Mouse (Mus musculus) liver, postnatal 0 days (tissue): ENCODE results near the gene Pepd. TPM values are rescaled to one million over a fixed set of nuclear protein-coding genes. Genes with fewer than 3 reads are reported as not detected.

Experiments
- ATAC-seq: fragments of 200-750 bp; cut with Nextera tagmentation; 2 replicates; pipeline ENCODE4 v1.8.0; 2017; ENCODE audit warnings: mild to moderate bottlenecking, moderate library complexity
- DNase-seq: peaks from one replicate; pipeline ENCODE4 v3.0.0-alpha.2; 2016
- H3K27ac ChIP-seq: fragments of 300-500 bp; sonication (generic); 2 replicates; pipeline ENCODE4 v1.5.1; 2014; ENCODE audit warnings: antibody characterized with exemption, moderate library complexity, mild to moderate bottlenecking, low read depth
- H3K27me3 ChIP-seq: fragments of 300-500 bp; sonication (generic); 2 replicates; pipeline ENCODE4 v1.6.1; 2014; ENCODE audit warnings: low read length, control low read depth, mixed read lengths; ENCODE audit not compliant: insufficient read depth
- H3K36me3 ChIP-seq: fragments of 300-500 bp; sonication (generic); replicated peaks from 2 replicates; pipeline ENCODE4 v1.6.1; 2014; ENCODE audit warnings: mild to moderate bottlenecking, control low read depth, low read length, moderate library complexity, mixed read lengths; ENCODE audit not compliant: insufficient read depth
- H3K4me1 ChIP-seq: fragments of 300-500 bp; sonication (generic); 2 replicates; pipeline ENCODE4 v1.6.1; 2014; ENCODE audit warnings: antibody characterized with exemption, mild to moderate bottlenecking, control low read depth; ENCODE audit not compliant: insufficient read depth
- H3K4me2 ChIP-seq: fragments of 300-500 bp; sonication (generic); 2 replicates; pipeline ENCODE4 v1.6.1; 2014; ENCODE audit warnings: low read depth, mild to moderate bottlenecking, low read length, moderate library complexity, mixed read lengths
- H3K4me3 ChIP-seq: fragments of 300-500 bp; sonication (generic); 2 replicates; pipeline ENCODE4 v1.5.1; 2014; ENCODE audit warnings: low read depth, low read length
- H3K9ac ChIP-seq: fragments of 300-500 bp; sonication (generic); replicated peaks from 2 replicates; pipeline ENCODE4 v1.6.1; 2014; ENCODE audit warnings: mild to moderate bottlenecking, moderate library complexity
- H3K9me3 ChIP-seq: fragments of 300-500 bp; sonication (generic); 2 replicates; pipeline ENCODE4 v1.6.1; 2016; ENCODE audit warnings: mild to moderate bottlenecking, control low read depth, low read length, mixed read lengths
- CTCF ChIP-seq: sonication (generic); IDR thresholded peaks from 2 replicates; pipeline ENCODE4 v1.5.1; 2016; ENCODE audit warnings: antibody characterized with exemption, low read depth
- EP300 ChIP-seq: IDR thresholded peaks from 2 replicates; pipeline ENCODE4 v1.6.1; 2016; ENCODE audit warnings: antibody characterized with exemption, low read depth, mild to moderate bottlenecking
- WGBS: fragments of 180-500 bp; shearing (Covaris S2); extraction: QIAGEN DNeasy Blood & Tissue Kit; methylation state at CpG from one replicate; pipeline ENCODE4 v1.1.7; 2014; ENCODE audit not compliant: insufficient replicate concordance; 5-methylcytosine and 5-hydroxymethylcytosine counted together
- polyA plus RNA-seq: library from polyadenylated mRNA; unstranded; fragments of >200 nt; fragmentation: Nextera tagmentation; extraction: Ambion mirVana; gene quantifications from 2 replicates; pipeline ENCODE4 v1.2.1, GENCODE M21; 2015

The Pepd gene
- polyA plus RNA-seq, 1 experiment from 2014 or later: 30.2 TPM

DNA sequence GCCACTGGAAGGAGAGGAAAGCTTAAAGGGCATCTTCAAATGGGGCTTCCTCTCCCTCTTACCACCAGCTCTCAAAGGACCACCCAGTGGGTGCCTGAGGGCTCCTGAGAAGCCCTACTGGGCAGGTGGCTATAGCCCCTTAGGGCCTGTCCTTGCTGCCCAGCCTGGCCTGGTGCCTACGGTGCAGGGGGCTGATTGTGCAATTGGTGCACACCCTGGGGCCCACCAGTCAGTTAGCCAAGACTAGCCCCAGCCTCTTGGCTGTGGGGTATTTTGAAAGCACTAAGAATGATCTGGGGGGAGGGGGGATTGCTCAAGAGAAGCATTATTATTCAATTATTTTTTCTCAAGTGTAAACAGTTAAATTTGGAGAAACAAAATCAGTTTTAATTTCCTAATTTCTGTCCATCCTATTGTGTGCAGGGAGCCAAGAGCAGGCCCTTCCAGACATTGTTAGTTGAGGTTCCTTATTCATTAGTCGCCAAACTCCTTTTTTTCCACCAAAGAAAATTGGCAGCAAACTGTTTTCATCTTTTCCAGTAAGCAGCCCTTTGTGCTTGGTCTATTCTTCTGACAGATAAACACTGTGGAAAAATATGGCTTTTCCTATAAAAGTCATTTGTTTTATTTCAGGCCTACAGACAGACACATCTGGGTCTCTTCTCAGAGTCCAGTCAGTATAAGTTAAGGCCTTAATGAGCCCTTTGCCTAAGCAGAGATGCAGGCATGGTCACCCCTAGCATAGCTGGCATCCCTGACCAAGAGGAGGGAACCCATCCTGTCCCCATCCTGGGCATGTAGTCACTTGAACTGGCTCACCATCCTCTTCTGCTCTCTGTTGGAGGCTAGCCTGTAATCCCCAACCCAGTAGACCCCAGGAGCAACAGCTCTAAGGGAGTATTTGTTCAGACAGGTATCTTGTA lies 129.4 kb downstream of the Pepd start:
- 0 out of 2 replicates have a peak overlapping the region, but pooled peaks have one; percentile 3 for H3K27ac ChIP-seq
- ATAC-seq (peak; percentile 48; the same call in 1 of the 2 replicates), DNase-seq (no peak)
- no peaks in the 10 kb centered on the region for H3K27me3 ChIP-seq
- 61% methylated on average over 2 of the region's 2 CpGs for WGBS
- H3K4me3 ChIP-seq: no peak overlapping the region
- H3K36me3 ChIP-seq: peaks cover 43% of the 10 kb centered on the region
- no peaks in the 10 kb centered on the region for H3K9me3 ChIP-seq
- TF ChIP-seq EP300: no peak
- H3K9ac ChIP-seq: 0 out of 2 replicates have a peak overlapping the region, but pooled peaks have one; percentile 3
- no peak overlapping the region for H3K4me2 ChIP-seq
- peaks cover 14% of the 10 kb centered on the region; the same call in 1 of the 2 replicates for H3K4me1 ChIP-seq

DNA sequence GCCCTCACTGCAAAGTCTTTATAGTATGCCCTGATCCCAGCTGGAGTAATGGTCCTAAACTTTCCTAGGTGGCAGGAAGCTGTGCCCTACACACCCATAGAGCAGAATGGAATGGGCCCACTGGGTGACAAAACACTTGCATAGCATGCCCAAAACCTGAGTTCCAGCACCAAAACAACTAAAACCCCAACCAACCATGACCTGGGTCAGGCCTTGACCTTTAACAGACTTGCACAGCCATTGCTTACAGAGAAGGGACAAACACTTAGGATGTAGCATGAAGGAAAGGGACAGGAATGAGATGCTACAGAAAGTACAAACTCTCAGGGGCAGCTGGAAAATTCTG lies 130.0 kb downstream of the Pepd start:
- H3K4me1 ChIP-seq: peaks cover 20% of the 10 kb centered on the region; the same call in 1 of the 2 replicates
- H3K27me3 ChIP-seq: no peaks in the 10 kb centered on the region
- ATAC-seq (no peak), DNase-seq (no peak)
- H3K4me3 ChIP-seq: no peak overlapping the region
- TF ChIP-seq CTCF (no peak), EP300 (no peak)
- H3K36me3 ChIP-seq: peaks cover 48% of the 10 kb centered on the region
- H3K4me2 ChIP-seq: no peak overlapping the region
- 0 out of 2 replicates have a peak overlapping the region, but pooled peaks have one; percentile 3 for H3K27ac ChIP-seq
- no peak overlapping the region for H3K9ac ChIP-seq
- H3K9me3 ChIP-seq: no peaks in the 10 kb centered on the region

DNA sequence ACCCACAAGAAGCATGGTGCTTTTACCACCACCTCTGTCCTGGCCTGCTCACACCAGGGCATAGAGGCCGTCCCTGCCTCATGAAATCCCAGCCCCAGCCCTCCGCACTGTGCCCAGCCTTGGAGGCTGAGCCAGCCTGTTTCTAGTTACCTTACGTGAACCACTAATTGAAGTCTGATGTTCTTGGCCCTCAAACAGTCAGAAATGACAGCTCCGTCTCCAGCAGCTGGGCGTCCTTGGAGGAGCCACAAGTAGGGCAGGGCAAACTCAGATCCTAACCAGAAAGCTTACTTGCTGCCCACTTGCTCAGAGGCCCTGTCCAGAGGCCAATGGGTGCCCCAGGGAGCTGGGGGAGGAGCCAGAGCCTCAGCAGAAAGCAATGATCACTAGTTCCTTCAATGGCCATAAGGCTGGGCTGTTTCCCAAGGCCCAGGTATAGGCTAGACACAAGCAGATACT lies 130.6 kb downstream of the Pepd start:
- Histone ChIP-seq H3K36me3 (peaks cover 48% of the 10 kb centered on the region), H3K27me3 (no peaks in the 10 kb centered on the region), H3K4me1 (peaks cover 20% of the 10 kb centered on the region; the same call in 1 of the 2 replicates), H3K4me3 (no peak overlapping the region), H3K9me3 (no peaks in the 10 kb centered on the region), H3K9ac (no peak overlapping the region), H3K4me2 (no peak overlapping the region), H3K27ac (no peak overlapping the region)
- ATAC-seq: 0 out of 2 replicates have a peak, but pooled peaks have one; percentile 23
- no peak for TF ChIP-seq CTCF
- no peak for TF ChIP-seq EP300
- 88% methylated on average over 5 of the region's 5 CpGs for WGBS
- no peak for DNase-seq

DNA sequence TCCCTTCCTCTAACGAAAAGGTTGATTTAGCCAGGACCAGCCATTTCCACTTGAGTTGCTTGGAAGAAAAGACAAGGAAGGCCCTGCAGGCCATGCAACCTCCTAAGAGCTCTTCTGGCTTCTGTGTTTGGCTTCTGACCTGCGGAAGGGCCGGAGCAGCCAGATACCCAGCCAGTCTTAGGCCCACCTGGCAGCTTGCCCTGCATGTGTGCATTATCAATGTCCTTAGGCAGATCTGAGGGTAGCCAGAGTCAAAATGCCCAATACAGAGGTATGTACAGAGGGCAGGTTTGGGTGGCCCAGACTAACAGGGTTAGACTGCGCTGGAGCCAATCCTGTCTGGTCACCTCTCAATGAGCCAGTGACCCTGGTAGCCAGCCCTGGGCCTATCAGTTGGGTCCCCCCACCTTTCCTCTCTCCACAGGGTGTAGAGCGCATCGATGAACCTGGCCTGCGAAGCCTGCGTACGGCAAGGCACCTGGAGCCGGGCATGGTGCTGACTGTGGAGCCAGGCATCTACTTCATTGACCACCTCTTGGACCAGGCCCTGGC lies 131.2 kb downstream of the Pepd start:
- H3K9me3 ChIP-seq: no peaks in the 10 kb centered on the region
- H3K9ac ChIP-seq: no peak overlapping the region
- H3K27ac ChIP-seq: no peak overlapping the region
- TF ChIP-seq EP300 (no peak), CTCF (no peak)
- H3K4me3 ChIP-seq: no peak overlapping the region
- 88% methylated on average over 10 of the region's 10 CpGs for WGBS
- ATAC-seq (no peak), DNase-seq (no peak)
- H3K36me3 ChIP-seq: peaks cover 52% of the 10 kb centered on the region
- no peak overlapping the region for H3K4me2 ChIP-seq
- H3K27me3 ChIP-seq: no peaks in the 10 kb centered on the region
- H3K4me1 ChIP-seq: peaks cover 20% of the 10 kb centered on the region

DNA sequence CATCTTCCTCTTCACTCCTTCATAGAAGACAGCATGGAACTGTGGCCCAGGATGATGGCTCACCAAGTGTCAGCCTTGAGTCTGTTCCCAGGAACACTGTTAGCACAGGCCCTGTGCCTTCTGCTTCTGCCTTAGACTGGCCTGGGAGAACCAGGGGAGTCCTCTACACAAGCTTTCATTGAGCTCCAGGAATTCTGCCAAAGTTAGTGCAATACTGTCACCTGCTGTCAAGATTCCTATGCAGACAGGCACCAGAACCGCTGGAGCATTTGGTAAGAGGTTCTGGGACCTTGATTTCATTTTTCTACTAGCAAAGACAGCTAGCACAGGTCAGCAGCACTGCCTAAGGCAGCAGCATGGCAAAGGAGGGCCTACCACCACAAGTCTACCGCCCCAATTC lies 132.5 kb downstream of the Pepd start:
- DNase-seq (no peak), ATAC-seq (no peak)
- 88% methylated on average over 2 of the region's 2 CpGs for WGBS
- H3K36me3 ChIP-seq: peaks cover 63% of the 10 kb centered on the region
- no peak overlapping the region for H3K4me3 ChIP-seq
- H3K4me2 ChIP-seq: no peak overlapping the region
- H3K27me3 ChIP-seq: no peaks in the 10 kb centered on the region
- TF ChIP-seq CTCF (no peak), EP300 (no peak)
- H3K9me3 ChIP-seq: no peaks in the 10 kb centered on the region
- no peak overlapping the region for H3K27ac ChIP-seq
- no peak overlapping the region for H3K9ac ChIP-seq
- peaks cover 23% of the 10 kb centered on the region for H3K4me1 ChIP-seq

DNA sequence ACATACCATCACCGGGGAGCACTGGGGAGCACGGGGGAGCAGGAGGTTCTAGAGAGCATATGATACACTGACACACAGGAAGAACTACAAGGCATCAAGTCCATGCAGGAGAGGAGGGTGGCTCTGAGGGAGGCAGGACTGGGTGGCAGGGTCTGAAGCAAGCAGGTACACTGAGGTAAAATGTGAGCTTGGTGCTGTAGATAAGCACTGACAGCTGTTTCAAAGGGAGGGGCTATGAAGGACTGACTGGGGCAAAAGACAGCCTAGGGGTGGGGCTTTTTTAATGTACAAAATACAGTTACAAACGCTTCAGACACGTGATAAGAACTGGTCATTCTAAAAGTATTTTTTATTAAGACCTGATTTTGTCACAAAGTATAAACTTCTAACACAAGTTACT lies 133.9 kb downstream of the Pepd start:
- ATAC-seq: no peak
- 82% methylated on average over 4 of the region's 4 CpGs for WGBS

More for the DNA sequence above, 133.9 kb downstream of the Pepd start:
- no peak for DNase-seq
- no peaks in the 10 kb centered on the region for H3K9me3 ChIP-seq
- peaks cover 23% of the 10 kb centered on the region for H3K4me1 ChIP-seq
- no peaks in the 10 kb centered on the region for H3K27me3 ChIP-seq
- TF ChIP-seq CTCF: no peak
- TF ChIP-seq EP300: no peak
- H3K9ac ChIP-seq: no peak overlapping the region
- peaks cover 73% of the 10 kb centered on the region for H3K36me3 ChIP-seq
- no peak overlapping the region for H3K27ac ChIP-seq
- no peak overlapping the region for H3K4me3 ChIP-seq
- H3K4me2 ChIP-seq: no peak overlapping the region
